Mouse (Mus musculus) right cerebral cortex, adult 18-20 months (tissue): ENCODE measurements at regions not wholly inside any gene's neighbourhood (a gene's known extent, or its start where the extent isn't known, plus 50 kb on each side); places are given as distances from the start of the nearest gene placed in this dataset.

Experiments
- DNase-seq: peaks from one replicate; pipeline ENCODE4 v3.0.0; 2022; ENCODE audit warnings: mixed read lengths

DNA sequence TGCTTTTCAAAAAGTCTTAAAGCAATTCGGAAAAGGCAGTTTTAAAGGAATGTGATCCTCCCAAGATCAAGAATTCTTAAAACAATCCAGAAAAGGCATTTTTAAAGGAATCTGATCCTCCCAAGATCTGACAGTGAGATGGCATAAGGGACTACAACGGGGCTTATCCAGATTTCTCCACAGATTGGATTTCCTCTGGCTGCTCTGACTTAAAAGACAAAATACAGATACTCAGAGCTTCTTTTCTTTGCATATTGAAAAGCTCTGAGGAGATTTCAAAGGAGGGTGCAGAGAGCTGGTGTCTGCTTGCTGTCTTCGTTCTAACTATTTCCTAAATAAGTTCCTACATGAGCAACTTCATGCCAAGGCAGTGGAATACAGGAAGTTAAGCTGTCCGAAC is 82.0 kb upstream of the Dapk1 start:
- DNase-seq = no peak

DNA sequence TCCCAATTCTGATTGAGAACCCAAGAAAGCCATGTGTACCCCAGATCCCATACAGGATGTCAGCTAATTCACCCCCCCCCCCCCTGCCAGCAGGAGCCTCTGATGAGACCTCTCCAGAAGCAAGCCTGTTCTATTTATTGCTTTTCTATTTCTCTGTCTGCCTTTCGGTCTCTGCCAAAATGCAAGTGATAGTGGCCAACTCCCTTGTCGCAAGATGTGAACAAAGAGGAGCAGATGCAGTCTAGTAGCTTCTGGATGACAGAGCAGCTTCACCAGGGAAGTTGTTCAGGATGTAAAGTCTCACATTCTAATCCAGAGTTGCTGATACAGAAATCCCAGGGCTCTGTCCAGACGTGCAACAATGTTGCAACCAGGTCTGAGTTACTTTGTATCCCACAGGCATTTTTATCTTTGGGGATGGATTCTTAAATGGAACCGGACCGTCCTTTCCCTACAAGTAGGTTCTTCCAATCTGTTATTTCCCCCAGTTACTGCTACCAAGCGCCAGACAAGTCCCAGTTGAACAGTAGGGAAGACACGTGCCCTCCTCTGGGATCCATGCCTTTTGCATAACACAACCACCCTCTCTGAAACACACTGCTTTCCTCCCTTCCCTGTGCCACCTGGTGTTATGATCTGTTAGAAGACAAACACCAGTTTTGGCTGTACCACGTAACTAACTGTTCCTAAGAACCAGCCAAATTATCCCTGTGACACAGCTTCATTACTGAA is 78.9 kb upstream of the Dapk1 start:
- DNase-seq = peak; percentile 74

DNA sequence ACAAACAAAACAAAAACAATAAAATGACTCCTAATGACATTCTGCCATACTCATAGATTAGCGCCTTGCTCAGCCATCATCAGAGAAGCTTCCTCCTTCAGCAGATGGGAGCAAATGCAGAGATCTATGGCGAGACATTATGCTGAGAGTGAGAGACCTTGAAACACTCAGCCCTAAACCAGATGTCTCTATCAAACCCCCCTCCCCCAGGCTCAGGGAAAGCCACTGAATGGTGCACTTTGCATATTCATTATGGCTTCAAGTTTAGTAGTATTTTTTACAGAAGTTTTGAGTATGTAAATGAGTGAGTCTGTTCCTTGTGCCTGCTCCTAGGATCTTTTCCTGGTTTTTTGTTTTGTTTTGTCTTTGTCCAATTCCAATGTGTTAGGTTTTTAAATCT is 73.9 kb upstream of the Dapk1 start:
- no peak for DNase-seq

- no peak for DNase-seq
Measured at GRCm38 (mm10) chr13:60528819-60529218, 72.9 kb upstream of the Dapk1 start.

- no peak for DNase-seq
Measured at GRCm38 (mm10) chr13:60529381-60530069, 72.2 kb upstream of the Dapk1 start.

- DNase-seq = no peak
Measured at GRCm38 (mm10) chr13:60533871-60534427, 67.8 kb upstream of the Dapk1 start.

DNA sequence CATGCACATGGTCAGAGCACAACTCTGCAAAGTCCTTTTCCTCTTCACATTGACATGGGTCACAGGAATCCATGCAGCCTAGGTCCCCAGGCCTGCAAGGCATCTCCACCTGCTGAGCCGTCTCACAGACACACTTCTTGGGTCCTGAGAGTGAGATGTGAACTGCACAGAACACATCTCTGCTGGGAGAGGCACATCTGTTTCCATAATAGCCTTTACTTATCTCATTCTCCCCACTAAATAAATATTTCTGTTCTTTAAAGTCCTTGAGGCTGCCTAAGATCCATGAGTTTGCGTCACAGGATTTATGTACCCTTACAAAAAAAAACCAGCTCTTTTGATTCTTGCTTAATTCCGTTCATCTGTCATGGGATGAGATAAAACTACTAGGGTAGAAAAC is 67.2 kb upstream of the Dapk1 start:
- no peak for DNase-seq

DNA sequence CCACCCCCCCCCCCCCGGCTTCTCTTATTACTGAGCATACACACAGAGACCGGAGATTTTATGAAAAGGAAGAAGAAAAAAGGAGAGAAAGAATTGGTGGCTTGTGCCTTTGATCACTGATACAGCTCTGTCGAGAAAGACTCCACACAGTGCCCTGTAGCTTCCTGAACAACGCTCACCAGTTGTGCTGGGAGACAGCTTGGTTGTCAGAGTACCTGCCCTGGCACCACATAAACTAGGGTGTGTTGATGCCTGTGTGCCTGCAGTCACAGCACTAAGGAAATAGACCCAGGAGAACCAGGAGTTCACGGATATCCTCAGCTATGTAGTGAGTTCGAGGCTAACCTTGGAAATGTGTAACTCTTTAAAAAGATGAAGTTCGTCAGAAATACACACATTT is 66.7 kb upstream of the Dapk1 start:
- DNase-seq = no peak

- no peak for DNase-seq
Measured at GRCm38 (mm10) chr13:60536725-60537124, 65.0 kb upstream of the Dapk1 start.

GRCm38 (mm10) chr13:60538110-60538509 is 63.6 kb upstream of the Dapk1 start:
- DNase-seq = no peak

- no peak for DNase-seq
Measured at GRCm38 (mm10) chr13:60541165-60541564, 60.6 kb upstream of the Dapk1 start.

GRCm38 (mm10) chr13:60544363-60544762 is 57.4 kb upstream of the Dapk1 start:
- DNase-seq = no peak

GRCm38 (mm10) chr13:60545999-60546733 is 55.6 kb upstream of the Dapk1 start:
- DNase-seq = no peak
